Mouse (Mus musculus) E14TG2a.4 (cell line): Measurements from ENCODE around the gene Tyro3.

Experiments
- H3K27me3 ChIP-seq: 2 replicates; pipeline ENCODE4 v1.6.1; 2014; ENCODE audit warnings: low read length, control low read depth; ENCODE audit not compliant: insufficient read depth
- H3K36me3 ChIP-seq: 2 replicates; pipeline ENCODE4 v1.6.1; 2014; ENCODE audit warnings: low read length, control low read depth; ENCODE audit not compliant: insufficient read depth
- H3K4me1 ChIP-seq: replicated peaks from 2 replicates; pipeline ENCODE4 v1.6.1; 2014; ENCODE audit warnings: low read depth, low read length, control low read depth
- H3K4me3 ChIP-seq: replicated peaks from 2 replicates; pipeline ENCODE4 v1.5.1; 2014; ENCODE audit warnings: mild to moderate bottlenecking, low read length
- H3K9me3 ChIP-seq: 2 replicates; pipeline ENCODE4 v1.6.1; 2014; ENCODE audit warnings: low read length, control low read depth
- CTCF ChIP-seq: conservative IDR thresholded peaks from 2 replicates; pipeline ENCODE4 v1.5.1; 2014; ENCODE audit warnings: low read length
- NANOG ChIP-seq: IDR thresholded peaks from 2 replicates; pipeline ENCODE4 v1.6.1; 2014; ENCODE audit warnings: borderline replicate concordance, low read length, mixed read lengths
- POU5F1 ChIP-seq: IDR thresholded peaks from 2 replicates; pipeline ENCODE4 v1.6.1; 2014; ENCODE audit warnings: low read length, borderline replicate concordance

The Tyro3 gene

GRCm38 (mm10) chr2:119767246-119767645 lies 30.3 kb upstream of the Tyro3 start:
- Histone ChIP-seq H3K4me1 (peaks cover 44% of the 10 kb centered on the region), H3K27me3 (no peaks in the 10 kb centered on the region), H3K4me3 (no peak overlapping the region), H3K36me3 (peaks cover 89% of the 10 kb centered on the region), H3K9me3 (no peaks in the 10 kb centered on the region)
- TF ChIP-seq NANOG, result no peak
- no peak for TF ChIP-seq POU5F1
- TF ChIP-seq CTCF, result peak; percentile 45

GRCm38 (mm10) chr2:119787206-119787883 lies 10.2 kb upstream of the Tyro3 start, which contains the start of gene Rpap1:
Gene Rpap1 (minus strand): TSS chr2:119787537.
- Histone ChIP-seq H3K27me3 (no peaks in the 10 kb centered on the region), H3K4me3 (peak within 1 kb of the TSS; percentile 91), H3K9me3 (no peaks in the 10 kb centered on the region), H3K36me3 (peaks cover 34% of the 10 kb centered on the region), H3K4me1 (peaks cover 65% of the 10 kb centered on the region)
- TF ChIP-seq CTCF, result no peak
- no peak for TF ChIP-seq POU5F1
- TF ChIP-seq NANOG, result no peak

- Histone ChIP-seq H3K36me3 (peaks cover 7% of the 10 kb centered on the region), H3K4me1 (peaks cover 49% of the 10 kb centered on the region), H3K4me3 (0 out of 2 replicates have a peak overlapping the region, but pooled peaks have one; percentile 5), H3K9me3 (no peaks in the 10 kb centered on the region), H3K27me3 (no peaks in the 10 kb centered on the region)
- TF ChIP-seq CTCF, result no peak
- no peak for TF ChIP-seq NANOG
- TF ChIP-seq POU5F1, result no peak
These were observed 7.5 kb upstream of the Tyro3 start for GRCm38 (mm10) chr2:119789996-119790395.

- peaks cover 21% of the 10 kb centered on the region for H3K36me3 ChIP-seq
- no peaks in the 10 kb centered on the region for H3K27me3 ChIP-seq
- peak overlapping the region; percentile 90 for H3K4me3 ChIP-seq
- no peaks in the 10 kb centered on the region for H3K9me3 ChIP-seq
- TF ChIP-seq CTCF (peak; percentile 44), POU5F1 (no peak)
- peaks cover 63% of the 10 kb centered on the region for H3K4me1 ChIP-seq
These were observed 854 bp downstream of the Tyro3 start for GRCm38 (mm10) chr2:119798246-119798927.

- H3K36me3 ChIP-seq, result peaks cover 31% of the 10 kb centered on the region
- H3K27me3 ChIP-seq, result no peaks in the 10 kb centered on the region
- H3K9me3 ChIP-seq, result no peaks in the 10 kb centered on the region
- H3K4me3 ChIP-seq, result peak overlapping the region; percentile 90
- peaks cover 72% of the 10 kb centered on the region for H3K4me1 ChIP-seq
- no peak for TF ChIP-seq POU5F1
- TF ChIP-seq NANOG, result no peak
- no peak for TF ChIP-seq CTCF
These were observed 1.8 kb downstream of the Tyro3 start for GRCm38 (mm10) chr2:119799181-119799960.

GRCm38 (mm10) chr2:119799961-119800550 lies 2.5 kb downstream of the Tyro3 start:
- no peaks in the 10 kb centered on the region for H3K27me3 ChIP-seq
- no peaks in the 10 kb centered on the region for H3K9me3 ChIP-seq
- H3K4me3 ChIP-seq, result peak overlapping the region; percentile 90
- peaks cover 37% of the 10 kb centered on the region for H3K36me3 ChIP-seq
- TF ChIP-seq CTCF, result no peak
- TF ChIP-seq POU5F1, result no peak
- TF ChIP-seq NANOG, result no peak
- H3K4me1 ChIP-seq, result peaks cover 76% of the 10 kb centered on the region

GRCm38 (mm10) chr2:119800876-119801846 lies 3.6 kb downstream of the Tyro3 start:
- peaks cover 48% of the 10 kb centered on the region for H3K36me3 ChIP-seq
- H3K4me3 ChIP-seq, result peak overlapping the region; percentile 90
- no peaks in the 10 kb centered on the region for H3K27me3 ChIP-seq
- H3K9me3 ChIP-seq, result no peaks in the 10 kb centered on the region
- H3K4me1 ChIP-seq, result peaks cover 86% of the 10 kb centered on the region
- TF ChIP-seq NANOG (no peak), POU5F1 (no peak), CTCF (no peak)
